Mouse (Mus musculus): Measurements from ENCODE around the gene Gpr135. TPM values are rescaled to one million over a fixed set of nuclear protein-coding genes. Genes with fewer than 3 reads are reported as not detected.

The Gpr135 gene
- polyA plus RNA-seq, 1 experiment from 2014 or later, result 9.1 TPM

- Histone ChIP-seq H3K27ac (ENCODE audit: low read length) (no peak overlapping the region), H3K27me3 (ENCODE audit: control insufficient read depth, insufficient read depth, low read depth, low read length) (no peaks in the 10 kb centered on the region), H3K4me3 (ENCODE audit: low read depth, low read length) (no peak overlapping the region), H3K4me1 (ENCODE audit: control insufficient read depth, insufficient read depth, low read length) (no peaks in the 10 kb centered on the region), H3K9ac (ENCODE audit: low read depth, low read length) (no peak overlapping the region), H3K4me2 (ENCODE audit: low read length) (no peak overlapping the region), H3K36me3 (ENCODE audit: control insufficient read depth, insufficient read depth, low read length) (no peaks in the 10 kb centered on the region), H3K9me3 (replicated peaks; ENCODE audit: control insufficient read depth, low read length, poor library complexity, severe bottlenecking) (no peaks in the 10 kb centered on the region)
- ATAC-seq, result no peak
- WGBS, result 75% methylated on average over 8 of the region's 8 CpGs
Observed at GRCm38 (mm10) chr12:72039501-72039900, 31.4 kb downstream of the Gpr135 start.

GRCm38 (mm10) chr12:72038866-72039265 is 32.1 kb downstream of the Gpr135 start:
- H3K9ac ChIP-seq (ENCODE audit: low read depth, low read length), result no peak overlapping the region
- no peak overlapping the region for H3K4me2 ChIP-seq (ENCODE audit: low read length)
- H3K4me1 ChIP-seq (ENCODE audit: control insufficient read depth, insufficient read depth, low read length), result no peaks in the 10 kb centered on the region
- H3K27me3 ChIP-seq (ENCODE audit: control insufficient read depth, insufficient read depth, low read depth, low read length), result no peaks in the 10 kb centered on the region
- no peak for ATAC-seq
- 68% methylated on average over 2 of the region's 2 CpGs for WGBS
- no peak overlapping the region for H3K27ac ChIP-seq (ENCODE audit: low read length)
- H3K4me3 ChIP-seq (ENCODE audit: low read depth, low read length), result no peak overlapping the region
- no peaks in the 10 kb centered on the region for H3K9me3 ChIP-seq (replicated peaks; ENCODE audit: control insufficient read depth, low read length, poor library complexity, severe bottlenecking)
- H3K36me3 ChIP-seq (ENCODE audit: control insufficient read depth, insufficient read depth, low read length), result no peaks in the 10 kb centered on the region

DNA sequence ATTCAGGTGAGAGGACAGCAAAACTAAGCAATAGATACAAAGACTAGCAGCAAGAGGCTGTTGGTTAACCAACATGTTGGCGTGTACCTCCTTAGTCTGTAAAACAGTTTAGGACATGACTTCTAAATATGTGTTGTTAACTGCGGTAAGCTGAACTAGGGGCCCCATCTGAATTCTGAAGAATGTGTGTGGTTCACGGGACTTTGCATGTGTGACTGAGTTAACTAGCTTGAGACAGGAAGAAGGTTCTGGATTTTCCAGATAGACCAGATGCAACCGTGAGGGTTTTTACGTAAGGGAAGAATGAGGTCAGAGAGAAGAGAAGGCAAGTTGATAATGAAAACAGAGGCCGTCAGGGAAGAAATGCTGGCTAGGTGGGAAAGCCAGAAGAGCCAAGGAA is 33.9 kb downstream of the Gpr135 start:
- WGBS, result 93% methylated on average over 6 of the region's 6 CpGs
- H3K4me3 ChIP-seq (ENCODE audit: low read depth, low read length), result no peak overlapping the region
- no peak overlapping the region for H3K27ac ChIP-seq (ENCODE audit: low read length)
- no peaks in the 10 kb centered on the region for H3K36me3 ChIP-seq (ENCODE audit: control insufficient read depth, insufficient read depth, low read length)
- H3K4me2 ChIP-seq (ENCODE audit: low read length), result no peak overlapping the region
- H3K9ac ChIP-seq (ENCODE audit: low read depth, low read length), result no peak overlapping the region
- no peak for ATAC-seq
- H3K4me1 ChIP-seq (ENCODE audit: control insufficient read depth, insufficient read depth, low read length), result no peaks in the 10 kb centered on the region
- H3K27me3 ChIP-seq (ENCODE audit: control insufficient read depth, insufficient read depth, low read depth, low read length), result no peaks in the 10 kb centered on the region
- H3K9me3 ChIP-seq (replicated peaks; ENCODE audit: control insufficient read depth, low read length, poor library complexity, severe bottlenecking), result no peaks in the 10 kb centered on the region

GRCm38 (mm10) chr12:72036097-72036661 is 34.7 kb downstream of the Gpr135 start:
- no peak overlapping the region for H3K4me2 ChIP-seq (ENCODE audit: low read length)
- no peaks in the 10 kb centered on the region for H3K4me1 ChIP-seq (ENCODE audit: control insufficient read depth, insufficient read depth, low read length)
- 72% methylated on average over 9 of the region's 9 CpGs for WGBS
- H3K4me3 ChIP-seq (ENCODE audit: low read depth, low read length), result no peak overlapping the region
- no peaks in the 10 kb centered on the region for H3K27me3 ChIP-seq (ENCODE audit: control insufficient read depth, insufficient read depth, low read depth, low read length)
- no peak overlapping the region for H3K9ac ChIP-seq (ENCODE audit: low read depth, low read length)
- H3K9me3 ChIP-seq (replicated peaks; ENCODE audit: control insufficient read depth, low read length, poor library complexity, severe bottlenecking), result no peaks in the 10 kb centered on the region
- H3K36me3 ChIP-seq (ENCODE audit: control insufficient read depth, insufficient read depth, low read length), result no peaks in the 10 kb centered on the region
- no peak for ATAC-seq
- H3K27ac ChIP-seq (ENCODE audit: low read length), result no peak overlapping the region

DNA sequence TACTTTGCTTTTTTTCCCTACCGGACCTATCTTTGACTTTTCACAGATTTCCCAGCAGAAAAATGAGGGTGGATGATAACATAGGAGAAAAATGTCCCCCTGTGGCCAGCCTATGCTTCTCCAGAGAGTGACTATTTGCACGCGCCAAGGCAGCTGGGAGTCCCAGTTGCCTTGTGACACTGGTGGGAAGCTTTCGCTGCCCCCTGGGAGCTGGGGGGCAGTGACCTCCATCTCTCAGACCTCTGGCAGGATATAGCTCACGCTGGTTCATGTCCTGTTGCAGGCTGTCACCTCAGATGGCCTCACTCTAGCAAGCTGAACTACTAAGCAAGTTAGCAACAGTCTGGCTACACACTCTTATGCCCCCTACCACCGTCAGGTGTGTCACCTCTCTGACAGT is 39.1 kb downstream of the Gpr135 start:
- Histone ChIP-seq H3K27me3 (ENCODE audit: control insufficient read depth, insufficient read depth, low read depth, low read length) (no peaks in the 10 kb centered on the region), H3K4me3 (ENCODE audit: low read depth, low read length) (no peak overlapping the region), H3K4me1 (ENCODE audit: control insufficient read depth, insufficient read depth, low read length) (no peaks in the 10 kb centered on the region), H3K9me3 (replicated peaks; ENCODE audit: control insufficient read depth, low read length, poor library complexity, severe bottlenecking) (no peaks in the 10 kb centered on the region), H3K9ac (ENCODE audit: low read depth, low read length) (no peak overlapping the region), H3K4me2 (ENCODE audit: low read length) (no peak overlapping the region), H3K36me3 (ENCODE audit: control insufficient read depth, insufficient read depth, low read length) (no peaks in the 10 kb centered on the region), H3K27ac (ENCODE audit: low read length) (no peak overlapping the region)
- no peak for ATAC-seq
- 90% methylated on average over 6 of the region's 6 CpGs for WGBS

DNA sequence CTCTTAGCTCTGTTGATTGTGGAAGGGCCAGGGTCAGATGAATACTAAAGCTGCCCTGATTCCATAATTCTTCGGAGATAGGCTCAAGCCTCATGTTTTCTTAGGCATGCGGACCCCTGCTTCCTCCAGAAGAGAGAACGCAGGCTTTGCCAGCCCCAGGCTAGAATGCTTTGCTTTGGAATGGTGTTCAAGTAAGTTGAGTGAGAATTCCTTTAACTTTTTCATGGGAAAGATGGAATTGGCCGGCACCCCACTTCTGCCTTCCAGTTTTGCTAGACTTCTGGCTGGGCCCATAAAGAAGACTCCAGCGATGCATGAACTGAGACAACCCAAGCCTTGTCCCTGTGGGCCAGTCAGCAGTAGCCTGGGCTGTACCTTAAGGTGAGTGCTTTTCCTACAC is 39.8 kb downstream of the Gpr135 start:
- H3K9ac ChIP-seq (ENCODE audit: low read depth, low read length), result no peak overlapping the region
- 93% methylated on average over 5 of the region's 5 CpGs for WGBS
- H3K9me3 ChIP-seq (replicated peaks; ENCODE audit: control insufficient read depth, low read length, poor library complexity, severe bottlenecking), result no peaks in the 10 kb centered on the region
- no peak for ATAC-seq
- H3K27me3 ChIP-seq (ENCODE audit: control insufficient read depth, insufficient read depth, low read depth, low read length), result no peaks in the 10 kb centered on the region
- no peak overlapping the region for H3K4me2 ChIP-seq (ENCODE audit: low read length)
- no peak overlapping the region for H3K4me3 ChIP-seq (ENCODE audit: low read depth, low read length)
- H3K27ac ChIP-seq (ENCODE audit: low read length), result no peak overlapping the region
- no peaks in the 10 kb centered on the region for H3K4me1 ChIP-seq (ENCODE audit: control insufficient read depth, insufficient read depth, low read length)
- H3K36me3 ChIP-seq (ENCODE audit: control insufficient read depth, insufficient read depth, low read length), result no peaks in the 10 kb centered on the region

DNA sequence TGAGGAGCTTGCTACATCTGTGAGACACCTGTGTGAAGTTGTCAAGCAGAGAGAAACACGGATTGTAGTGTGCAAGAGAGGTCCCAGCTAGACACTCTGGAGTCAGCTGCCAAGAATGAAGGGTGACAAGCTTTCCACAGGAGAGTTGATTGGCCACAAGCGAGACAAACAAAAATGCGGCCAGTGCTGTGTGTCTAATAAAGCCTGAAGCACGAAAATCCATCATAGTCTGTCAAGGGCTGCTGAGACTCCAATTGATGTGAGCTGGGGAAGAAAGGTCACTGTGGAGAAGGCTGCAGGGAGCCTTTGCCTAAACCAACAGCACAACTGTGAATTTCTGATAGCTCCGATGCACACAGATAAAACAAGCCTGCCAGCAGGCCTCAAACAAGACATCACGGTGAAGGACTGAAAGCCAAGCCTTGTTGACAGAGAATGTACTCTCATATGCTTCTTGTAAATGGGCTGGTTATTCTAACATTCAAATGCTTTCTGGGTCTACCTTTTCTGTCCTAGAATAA is 45.6 kb downstream of the Gpr135 start:
- ATAC-seq, result no peak; the same call in 1 of the 2 replicates

GRCm38 (mm10) chr12:72023572-72023971 is 47.4 kb downstream of the Gpr135 start:
- Histone ChIP-seq H3K27me3 (ENCODE audit: control insufficient read depth, insufficient read depth, low read depth, low read length) (no peaks in the 10 kb centered on the region), H3K4me1 (ENCODE audit: control insufficient read depth, insufficient read depth, low read length) (no peaks in the 10 kb centered on the region), H3K4me3 (ENCODE audit: low read depth, low read length) (no peak overlapping the region), H3K9ac (ENCODE audit: low read depth, low read length) (no peak overlapping the region), H3K27ac (ENCODE audit: low read length) (no peak overlapping the region), H3K36me3 (ENCODE audit: control insufficient read depth, insufficient read depth, low read length) (no peaks in the 10 kb centered on the region), H3K9me3 (replicated peaks; ENCODE audit: control insufficient read depth, low read length, poor library complexity, severe bottlenecking) (no peaks in the 10 kb centered on the region), H3K4me2 (ENCODE audit: low read length) (no peak overlapping the region)
- 98% methylated on average over 5 of the region's 5 CpGs for WGBS
- no peak for ATAC-seq

More for the DNA sequence above, 45.6 kb downstream of the Gpr135 start:
- H3K4me1 ChIP-seq (ENCODE audit: control insufficient read depth, insufficient read depth, low read length), result no peaks in the 10 kb centered on the region
- 31% methylated on average over 6 of the region's 6 CpGs for WGBS
- no peak overlapping the region for H3K4me3 ChIP-seq (ENCODE audit: low read depth, low read length)
- H3K9ac ChIP-seq (ENCODE audit: low read depth, low read length), result no peak overlapping the region
- no peak overlapping the region for H3K27ac ChIP-seq (ENCODE audit: low read length)
- no peaks in the 10 kb centered on the region for H3K27me3 ChIP-seq (ENCODE audit: control insufficient read depth, insufficient read depth, low read depth, low read length)
- H3K9me3 ChIP-seq (replicated peaks; ENCODE audit: control insufficient read depth, low read length, poor library complexity, severe bottlenecking), result no peaks in the 10 kb centered on the region
- H3K4me2 ChIP-seq (ENCODE audit: low read length), result no peak overlapping the region
- no peaks in the 10 kb centered on the region for H3K36me3 ChIP-seq (ENCODE audit: control insufficient read depth, insufficient read depth, low read length)

DNA sequence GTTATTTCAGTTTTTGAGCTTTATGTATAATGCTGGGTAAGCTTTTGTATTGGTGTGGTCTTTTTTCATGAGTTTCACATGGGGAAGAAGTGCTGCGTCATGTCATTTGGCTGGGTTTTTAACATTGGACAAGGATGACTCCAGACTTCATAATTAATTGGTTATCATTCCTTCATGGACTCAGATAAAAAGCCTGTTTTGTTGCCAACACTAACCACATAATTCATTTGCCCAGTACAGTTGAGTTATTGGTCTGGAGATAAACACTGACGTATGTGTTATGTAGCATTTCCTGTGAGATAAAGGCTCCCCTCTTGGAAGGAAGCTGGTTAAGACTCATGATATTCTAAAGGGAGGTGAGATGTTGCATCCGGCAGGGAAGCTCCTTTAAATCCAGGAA is 48.1 kb downstream of the Gpr135 start:
- Histone ChIP-seq H3K27ac (ENCODE audit: low read length) (no peak overlapping the region), H3K4me3 (ENCODE audit: low read depth, low read length) (no peak overlapping the region)

More for the DNA sequence above, 48.1 kb downstream of the Gpr135 start:
- Histone ChIP-seq H3K9ac (ENCODE audit: low read depth, low read length) (no peak overlapping the region), H3K4me2 (ENCODE audit: low read length) (no peak overlapping the region), H3K9me3 (replicated peaks; ENCODE audit: control insufficient read depth, low read length, poor library complexity, severe bottlenecking) (no peaks in the 10 kb centered on the region), H3K36me3 (ENCODE audit: control insufficient read depth, insufficient read depth, low read length) (no peaks in the 10 kb centered on the region), H3K4me1 (ENCODE audit: control insufficient read depth, insufficient read depth, low read length) (no peaks in the 10 kb centered on the region), H3K27me3 (ENCODE audit: control insufficient read depth, insufficient read depth, low read depth, low read length) (no peaks in the 10 kb centered on the region)
- 93% methylated on average over 3 of the region's 3 CpGs for WGBS
- ATAC-seq, result no peak

Measured in midbrain, embryonic 16.5 days (tissue).